In the genomic region with DNA sequence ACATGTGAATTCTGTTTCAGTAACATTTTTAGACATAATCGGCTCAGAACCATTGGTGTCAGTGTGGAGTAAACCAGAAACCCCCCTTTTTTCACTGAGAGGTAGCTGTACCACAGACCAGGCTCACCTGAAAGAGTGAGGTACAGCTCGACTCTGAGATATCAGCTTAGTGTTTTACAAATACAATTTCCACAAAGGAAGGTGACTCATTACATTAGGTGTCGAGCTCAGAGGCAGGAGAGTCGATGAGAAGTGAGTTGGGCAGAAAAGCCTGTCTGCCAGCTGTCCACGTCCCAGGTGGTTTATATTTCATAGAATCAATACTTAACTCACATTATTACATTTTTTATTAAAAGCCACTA, we compare ENCODE assay signal across 13 mouse cellular contexts. TPM values are rescaled to one million over a fixed set of nuclear protein-coding genes. Genes with fewer than 3 reads are reported as not detected.
"Had no signal": no experiment of that assay in that cellular context is flagged by ENCODE, and none has a peak within 500 bp of the region (broad histone marks: within the 10 kb centered on the region; RNA-seq: fewer than 3 reads in every experiment).

No protein-coding gene starts in this region.

- H3K9me3 ChIP-seq: limb, embryonic 13.5 days; megakaryocyte, embryonic 14.5 days; midbrain, embryonic 12.5 days; neural tube, embryonic 13.5 days had no signal

- H3K4me3 ChIP-seq: limb, embryonic 13.5 days; midbrain, embryonic 12.5 days; neural tube, embryonic 13.5 days had no signal

- H3K4me2 ChIP-seq: limb, embryonic 13.5 days; lung, embryonic 14.5 days; midbrain, embryonic 12.5 days; neural tube, embryonic 13.5 days had no signal

- H3K27ac ChIP-seq: limb, embryonic 13.5 days; liver, embryonic 14.5 days; midbrain, embryonic 12.5 days; neural tube, embryonic 13.5 days had no signal

- H3K4me1 ChIP-seq: limb, embryonic 13.5 days; midbrain, embryonic 12.5 days; neural tube, embryonic 13.5 days had no signal

- DNase-seq: kidney, adult 2 months; kidney, postnatal 25 days; left cerebral cortex, postnatal 4 days; lung, embryonic 14.5 days; lung, postnatal 14 days; retina, postnatal 1 day had no signal

- H3K27me3 ChIP-seq: limb, embryonic 13.5 days; megakaryocyte, embryonic 14.5 days; midbrain, embryonic 12.5 days; neural tube, embryonic 13.5 days had no signal

- H3K9ac ChIP-seq: limb, embryonic 13.5 days; liver, embryonic 14.5 days; lung, embryonic 14.5 days; midbrain, embryonic 12.5 days; neural tube, embryonic 13.5 days had no signal

- ATAC-seq: midbrain, embryonic 16.5 days had no signal

RNA-seq across cellular contexts. Expression of a gene that starts 14.8 kb away (rescaled TPM):
- polyA plus RNA-seq: macrophage had no signal
